Mouse (Mus musculus) kidney, postnatal 4 days (tissue): ENCODE data around the gene Zfp287.

ENCODE experiments used
- DNase-seq, 2 experiments: peaks; one replicate each; pipeline ENCODE4 v3.0.0; 2021; ENCODE audit warnings: mixed read lengths in 2 of 2

Zfp287 gene

GRCm38 (mm10) chr11:62699749-62700148 is 32.0 kb downstream of the Zfp287 start:
- DNase-seq = no peak

- DNase-seq = no peak
These were observed 36.6 kb downstream of the Zfp287 start for GRCm38 (mm10) chr11:62695126-62695525.

- peak; percentile 38 to 64 for DNase-seq
These were observed 38.2 kb downstream of the Zfp287 start for GRCm38 (mm10) chr11:62693299-62694184.

DNA sequence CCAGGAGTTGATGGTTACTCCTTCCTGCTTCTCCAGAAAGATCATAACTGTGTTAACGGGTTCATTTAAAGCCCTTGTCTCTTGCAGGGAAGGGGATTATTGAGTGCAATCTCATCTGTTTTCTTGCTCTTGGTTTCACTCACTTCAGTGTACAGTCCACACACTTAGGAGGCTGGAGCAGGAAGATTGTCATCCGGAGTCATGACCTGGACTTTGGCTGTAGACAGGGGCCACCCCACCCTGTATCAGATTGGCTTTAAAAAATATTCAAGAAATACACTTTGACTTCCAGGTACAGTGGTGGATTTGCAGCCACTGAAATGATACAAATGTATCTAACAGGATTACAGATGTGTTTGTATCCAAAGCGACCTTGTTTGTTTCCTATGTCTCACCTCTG is 40.1 kb downstream of the Zfp287 start:
- DNase-seq = no peak

GRCm38 (mm10) chr11:62679954-62680353 is 51.8 kb downstream of the Zfp287 start:
- DNase-seq = no peak

- no peak for DNase-seq
These were observed 52.8 kb downstream of the Zfp287 start for GRCm38 (mm10) chr11:62678778-62679354.

- DNase-seq = no peak
These were observed 55.5 kb downstream of the Zfp287 start for GRCm38 (mm10) chr11:62676290-62676596.

DNA sequence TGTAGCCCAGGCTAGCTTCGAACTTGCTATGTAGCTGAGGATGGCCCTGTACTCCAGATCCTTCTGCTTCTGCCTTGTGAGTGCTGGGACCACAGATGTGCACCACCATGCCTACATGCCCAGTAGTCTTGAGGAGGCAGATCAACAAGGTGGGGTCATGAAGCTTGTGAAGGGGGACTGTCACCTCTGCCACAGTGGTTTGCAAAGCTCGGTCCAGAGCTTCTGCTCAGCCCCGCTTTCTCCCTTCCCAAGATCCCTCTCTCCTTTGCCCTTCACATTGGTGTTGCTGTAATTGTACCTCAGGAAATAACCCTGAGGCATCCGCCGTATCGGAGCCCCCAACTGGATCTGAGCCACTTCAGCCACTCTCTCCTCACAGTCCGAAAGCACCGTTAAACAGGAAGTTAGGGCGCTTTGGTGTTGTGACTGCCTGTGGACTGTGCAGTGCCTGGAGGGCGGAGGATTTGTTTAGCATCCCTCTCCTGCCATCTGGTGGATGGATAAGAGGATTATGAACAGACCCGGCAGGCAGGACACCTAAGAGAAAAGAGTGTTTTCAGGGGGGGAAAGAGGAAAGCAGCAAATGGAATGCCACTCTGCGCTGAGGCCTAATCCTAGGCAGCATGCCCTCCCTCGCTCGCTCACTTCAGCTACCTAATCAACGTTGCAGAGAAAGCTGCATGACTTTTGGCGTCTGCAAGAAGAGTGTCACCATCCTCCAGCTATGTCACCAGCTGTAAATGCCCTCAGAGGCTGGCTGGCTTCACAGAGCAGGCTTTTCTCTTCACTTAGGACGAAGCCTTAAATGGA is 56.0 kb downstream of the Zfp287 start:
- peak; percentile 63 to 80 for DNase-seq

- no peak for DNase-seq
These were observed 61.7 kb downstream of the Zfp287 start for GRCm38 (mm10) chr11:62670006-62670405.

- no peak for DNase-seq
These were observed 62.2 kb downstream of the Zfp287 start for GRCm38 (mm10) chr11:62669471-62669870.

GRCm38 (mm10) chr11:62668986-62669385 is 62.7 kb downstream of the Zfp287 start:
- DNase-seq = no peak

DNA sequence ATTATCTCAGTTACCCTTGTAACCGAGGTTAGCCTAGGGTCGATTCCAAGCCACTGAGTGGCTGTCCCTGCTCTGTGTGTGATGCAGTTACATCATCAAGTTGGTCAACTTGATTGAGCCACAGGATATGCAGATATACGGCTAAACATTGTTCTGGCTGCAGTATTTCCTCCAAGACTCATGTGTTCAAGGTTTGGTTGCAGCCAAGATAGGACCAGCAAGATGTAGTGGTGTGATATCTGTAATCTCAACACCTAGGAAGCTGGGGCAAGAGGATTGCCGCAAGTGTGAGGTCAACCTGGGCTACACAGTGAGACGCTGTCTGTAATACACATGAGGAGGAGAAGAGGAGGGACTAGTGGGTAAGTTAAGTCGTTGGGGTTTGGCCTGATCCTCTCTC is 67.5 kb downstream of the Zfp287 start:
- DNase-seq = no peak

GRCm38 (mm10) chr11:62660885-62661284 is 70.8 kb downstream of the Zfp287 start:
- DNase-seq = no peak

DNA sequence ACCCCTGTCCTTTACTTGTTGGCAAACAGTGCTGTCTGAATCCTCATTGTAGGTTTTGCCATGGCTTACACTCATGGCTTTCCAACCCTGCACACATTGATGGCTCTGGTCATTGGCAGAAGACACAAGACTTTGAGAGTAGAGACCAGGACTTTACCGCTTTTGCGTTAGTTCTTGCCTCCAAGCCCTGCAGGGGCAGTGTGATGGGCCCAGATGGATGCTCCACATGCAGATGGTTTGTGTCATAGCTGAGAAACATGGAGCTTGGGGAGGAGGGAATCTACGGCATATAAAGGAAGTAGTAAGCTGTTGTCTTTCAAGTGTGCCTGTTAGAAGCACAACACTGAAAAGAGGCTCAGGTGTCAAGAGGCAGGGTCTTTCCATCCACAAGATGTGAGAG is 79.6 kb downstream of the Zfp287 start:
- DNase-seq = no peak

- no peak for DNase-seq
These were observed 80.1 kb downstream of the Zfp287 start for GRCm38 (mm10) chr11:62651563-62651962.
